In the genomic region with DNA sequence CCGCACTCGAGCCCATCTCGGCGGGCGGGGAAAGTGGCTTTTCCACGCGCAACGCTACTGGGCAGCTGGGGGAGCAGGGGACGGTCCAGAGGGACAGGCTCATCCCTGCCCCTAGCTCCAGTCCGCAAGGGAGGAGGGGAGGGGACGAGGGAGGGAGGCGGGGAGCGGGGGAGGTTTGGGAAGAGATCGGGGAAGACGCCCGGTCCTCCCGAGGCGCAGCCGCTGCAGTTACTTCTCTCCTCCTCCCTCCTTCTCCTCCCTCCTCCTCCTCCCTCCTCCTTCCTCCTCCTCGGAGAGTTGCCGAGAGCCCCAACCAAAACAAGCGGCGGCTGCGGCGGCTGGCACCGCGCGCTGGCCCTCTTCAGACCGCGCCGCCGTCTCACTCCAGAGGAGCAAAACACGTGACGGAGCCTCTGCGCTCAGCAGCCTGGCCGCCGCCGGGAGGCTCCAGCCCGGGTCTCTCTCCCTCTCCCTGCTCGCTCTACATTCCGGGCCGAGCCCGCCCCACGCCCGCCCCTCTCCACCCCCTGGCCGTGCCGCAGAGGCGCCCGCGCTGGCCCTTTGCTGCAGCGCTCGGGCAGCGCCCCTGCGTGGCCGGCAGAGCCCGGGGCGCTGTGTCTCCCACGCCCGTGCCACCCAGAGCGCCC, we compare ENCODE assay signal across 8 mouse cellular contexts. TPM values are rescaled to one million over a fixed set of nuclear protein-coding genes. Genes with fewer than 3 reads are reported as not detected.
A peak's percentile ranks its signal among the peaks of the same experiment; 100 is the strongest.
DNase-seq lines count a peak whose midpoint lies in the region; ATAC-seq lines count a peak whose summit lies in the region.

A gene (minus strand): TSS at position 266 of the 647 bp plus-strand sequence.

- peaks cover 18% of the 10 kb centered on the region; the same call in 1 of the 2 replicates for H3K27me3 ChIP-seq in hindbrain, embryonic 10.5 days (ENCODE audit: insufficient read depth, poor library complexity, severe bottlenecking)
- peaks cover 5% of the 10 kb centered on the region; the same call in 1 of the 2 replicates for H3K27me3 ChIP-seq in lung, embryonic 15.5 days

- WGBS in hindbrain, embryonic 10.5 days, result under 1% methylated on average over 59 of the region's 60 CpGs
- under 1% methylated on average over 55 of the region's 60 CpGs for WGBS in lung, embryonic 15.5 days

- peaks cover 30% of the 10 kb centered on the region for H3K36me3 ChIP-seq in hindbrain, embryonic 10.5 days
- H3K36me3 ChIP-seq in lung, embryonic 15.5 days, result no peaks in the 10 kb centered on the region

- H3K4me2 ChIP-seq in lung, embryonic 15.5 days, result peak within 1 kb of the TSS; percentile 84

- peak; percentile 91 for ATAC-seq in lung, embryonic 15.5 days (ENCODE audit: borderline replicate concordance, extremely low read depth, low FRiP score, low TSS enrichment)

- peaks cover 15% of the 10 kb centered on the region; the same call in 1 of the 2 replicates for H3K9me3 ChIP-seq in hindbrain, embryonic 10.5 days
- no peaks in the 10 kb centered on the region for H3K9me3 ChIP-seq in lung, embryonic 15.5 days

- H3K9ac ChIP-seq in lung, embryonic 15.5 days, result peak within 1 kb of the TSS; percentile 83

- DNase-seq in NIH3T3 (ENCODE audit: low read depth), result peak; percentile 97
- DNase-seq in cerebellum, postnatal 10 days, result peak; percentile 86 to 90
- DNase-seq in frontal cortex, postnatal 14 days (ENCODE audit: low spot score in 2 of 2), result peak; percentile 74 to 79
- peak; percentile 91 for DNase-seq in hindbrain, embryonic 10.5 days (ENCODE audit: low spot score)
- DNase-seq in layer of hippocampus, postnatal 10 days (ENCODE audit: low spot score in 2 of 2), result peak; percentile 84 to 87
- peak; percentile 76 for DNase-seq in ovary, postnatal 14 days (ENCODE audit: low spot score)
- DNase-seq in urinary bladder, adult 18-20 months (ENCODE audit: low spot score in 2 of 2), result peak; percentile 77 to 80

- peak within 1 kb of the TSS; percentile 79 for H3K4me3 ChIP-seq in hindbrain, embryonic 10.5 days
- H3K4me3 ChIP-seq in lung, embryonic 15.5 days, result peak within 1 kb of the TSS; percentile 77

- peak within 1 kb of the TSS; percentile 95 for H3K27ac ChIP-seq in hindbrain, embryonic 10.5 days
- peak within 1 kb of the TSS; percentile 99 for H3K27ac ChIP-seq in lung, embryonic 15.5 days

- peaks cover 60% of the 10 kb centered on the region for H3K4me1 ChIP-seq in hindbrain, embryonic 10.5 days (replicated peaks)
- H3K4me1 ChIP-seq in lung, embryonic 15.5 days, result peaks cover 38% of the 10 kb centered on the region

RNA-seq across cellular contexts. Expression of the gene that starts here (rescaled TPM):
- polyA plus RNA-seq in hindbrain, embryonic 10.5 days (2016; fragmentation: Nextera tagmentation; extraction: Ambion mirVana), result 8.3 and 9.3 TPM in 2 replicates
- total RNA-seq in layer of hippocampus, postnatal 10 days (2021), result 10 to 100 TPM; 29.7 to 31.3 TPM
- 11.8 and 12.7 TPM in 2 replicates for polyA plus RNA-seq in lung, embryonic 15.5 days (2015; fragmentation: Nextera tagmentation; extraction: Ambion mirVana)

Comparison
In these comparisons a context has a peak if more than half of its experiments do, and no peak if none do; other contexts are left out.
1. Peak in every context shown above with its lines: DNase-seq, ATAC-seq, H3K4me3 ChIP-seq and H3K27ac ChIP-seq.